ENCODE assay signal across 14 mouse cellular contexts in genomic region chr15:85408790-85409189, GRCm38 (mm10).
DNase-seq lines count a peak whose midpoint lies in the region; ATAC-seq and TF ChIP-seq lines count a peak whose summit lies in the region.
"Had no signal": no experiment of that assay in that cellular context is flagged by ENCODE, and none has a peak within 500 bp of the region (broad histone marks: within the 10 kb centered on the region; RNA-seq: fewer than 3 reads in every experiment).

No protein-coding gene starts in this region.

- peak; percentile 5 for DNase-seq in adrenal gland, adult 2 months
- no peak for DNase-seq in adrenal gland, adult 8-10 months
- no peak for DNase-seq in hindbrain, postnatal 0 days (ENCODE audit: low spot score)
- peak; percentile 75 for DNase-seq in brain, adult 2 months (ENCODE audit: low read depth, low spot score)
- no peak for DNase-seq in embryo, embryonic 10.5 days (ENCODE audit: low spot score)
- DNase-seq: adrenal gland, postnatal 10 days; gastrocnemius, postnatal 10 days; kidney, postnatal 4 days; liver; lung, postnatal 36 days; right cerebral cortex, postnatal 25 days had no signal

- no peak for TF ChIP-seq CTCF in hindbrain, postnatal 0 days (IDR thresholded peaks at IDR 0.05; ENCODE audit: low read depth)

- no peak overlapping the region for H3K4me2 ChIP-seq in hindbrain, postnatal 0 days (ENCODE audit: low read depth, low read length)
- no peak overlapping the region for H3K4me2 ChIP-seq in hindbrain, embryonic 12.5 days (replicated peaks)
- no peak overlapping the region for H3K4me2 ChIP-seq in neural tube, embryonic 14.5 days (ENCODE audit: low read depth, low read length)
- H3K4me2 ChIP-seq in intestine, embryonic 16.5 days (ENCODE audit: low read depth, low read length), result no peak overlapping the region

- no peaks in the 10 kb centered on the region for H3K27me3 ChIP-seq in hindbrain, postnatal 0 days (ENCODE audit: insufficient read depth, low read length)
- no peaks in the 10 kb centered on the region for H3K27me3 ChIP-seq in hindbrain, embryonic 12.5 days
- no peaks in the 10 kb centered on the region for H3K27me3 ChIP-seq in neural tube, embryonic 14.5 days (ENCODE audit: control insufficient read depth, insufficient read depth, low read length)
- no peaks in the 10 kb centered on the region for H3K27me3 ChIP-seq in intestine, embryonic 16.5 days (replicated peaks; ENCODE audit: control insufficient read depth, insufficient read depth, low read length)

- 58% methylated on average over 5 of the region's 5 CpGs for WGBS in hindbrain, postnatal 0 days
- WGBS in hindbrain, embryonic 12.5 days, result 90% methylated on average over 5 of the region's 5 CpGs
- WGBS in neural tube, embryonic 14.5 days, result 68% methylated on average over 5 of the region's 5 CpGs
- 80% methylated on average over 5 of the region's 5 CpGs for WGBS in intestine, embryonic 16.5 days

- peaks cover 9% of the 10 kb centered on the region; the same call in 1 of the 2 replicates for H3K4me1 ChIP-seq in hindbrain, postnatal 0 days (ENCODE audit: insufficient read depth, low read length)
- peaks cover 4% of the 10 kb centered on the region; the same call in 1 of the 2 replicates for H3K4me1 ChIP-seq in hindbrain, embryonic 12.5 days
- peaks cover 13% of the 10 kb centered on the region for H3K4me1 ChIP-seq in neural tube, embryonic 14.5 days (ENCODE audit: control insufficient read depth, insufficient read depth, low read length)
- H3K4me1 ChIP-seq in intestine, embryonic 16.5 days (ENCODE audit: control insufficient read depth, insufficient read depth, low read length), result no peaks in the 10 kb centered on the region

- H3K9ac ChIP-seq in hindbrain, postnatal 0 days (replicated peaks; ENCODE audit: low read length), result no peak overlapping the region
- no peak overlapping the region for H3K9ac ChIP-seq in hindbrain, embryonic 12.5 days
- no peak overlapping the region for H3K9ac ChIP-seq in neural tube, embryonic 14.5 days (replicated peaks; ENCODE audit: low read depth, low read length)
- H3K9ac ChIP-seq in intestine, embryonic 16.5 days (ENCODE audit: low read depth, low read length), result no peak overlapping the region

- peak overlapping the region; percentile 51 for H3K27ac ChIP-seq in hindbrain, postnatal 0 days
- H3K27ac ChIP-seq in hindbrain, embryonic 12.5 days, result no peak overlapping the region
- H3K27ac ChIP-seq in neural tube, embryonic 14.5 days (ENCODE audit: low read depth, low read length), result peak overlapping the region; percentile 10; the same call in 1 of the 2 replicates
- no peak overlapping the region for H3K27ac ChIP-seq in intestine, embryonic 16.5 days (ENCODE audit: low read length)

- no peaks in the 10 kb centered on the region for H3K9me3 ChIP-seq in hindbrain, postnatal 0 days (ENCODE audit: low read length)
- no peaks in the 10 kb centered on the region for H3K9me3 ChIP-seq in hindbrain, embryonic 12.5 days (replicated peaks)
- H3K9me3 ChIP-seq in neural tube, embryonic 14.5 days (ENCODE audit: control insufficient read depth, low read length), result no peaks in the 10 kb centered on the region
- H3K9me3 ChIP-seq in intestine, embryonic 16.5 days (ENCODE audit: control insufficient read depth, low read length), result no peaks in the 10 kb centered on the region

- no peaks in the 10 kb centered on the region for H3K36me3 ChIP-seq in hindbrain, postnatal 0 days (ENCODE audit: insufficient read depth, low read length)
- no peaks in the 10 kb centered on the region for H3K36me3 ChIP-seq in hindbrain, embryonic 12.5 days
- 0 out of 2 replicates have a peak, but pooled peaks cover 4% of the 10 kb centered on the region for H3K36me3 ChIP-seq in neural tube, embryonic 14.5 days (ENCODE audit: control insufficient read depth, insufficient read depth, low read length)
- no peaks in the 10 kb centered on the region for H3K36me3 ChIP-seq in intestine, embryonic 16.5 days (ENCODE audit: control insufficient read depth, insufficient read depth, low read length)

- ATAC-seq in hindbrain, postnatal 0 days, result no peak
- no peak for ATAC-seq in hindbrain, embryonic 12.5 days (ENCODE audit: low FRiP score)
- no peak for ATAC-seq in neural tube, embryonic 14.5 days (ENCODE audit: low read depth)
- ATAC-seq in intestine, embryonic 16.5 days, result no peak

- H3K4me3 ChIP-seq in hindbrain, postnatal 0 days (ENCODE audit: low read length), result no peak overlapping the region
- no peak overlapping the region for H3K4me3 ChIP-seq in hindbrain, embryonic 12.5 days
- no peak overlapping the region for H3K4me3 ChIP-seq in neural tube, embryonic 14.5 days (ENCODE audit: low read depth, low read length)
- no peak overlapping the region for H3K4me3 ChIP-seq in intestine, embryonic 16.5 days (ENCODE audit: low read length)

Comparison
In these comparisons a context has a peak if more than half of its experiments do, and no peak if none do; other contexts are left out.
1. DNase-seq: peak in adrenal gland, adult 2 months (single experiment) and brain, adult 2 months (single experiment); none in adrenal gland, adult 8-10 months (single experiment), hindbrain, postnatal 0 days (single experiment) and embryo, embryonic 10.5 days (single experiment).
2. H3K27ac ChIP-seq: peak in hindbrain, postnatal 0 days (single experiment) and neural tube, embryonic 14.5 days (single experiment); none in hindbrain, embryonic 12.5 days (single experiment) and intestine, embryonic 16.5 days (single experiment).